Mouse (Mus musculus) testis, adult 2 months (tissue): ENCODE results near the gene Ncf4.

Experiments
- CTCF ChIP-seq: fragments of 200-500 bp; IDR thresholded peaks from 2 replicates; pipeline ENCODE4 v1.5.1; 2012; ENCODE audit warnings: low read depth, mild to moderate bottlenecking, inconsistent platforms, low read length, moderate library complexity; ENCODE audit not compliant: control insufficient read depth, insufficient read depth, insufficient replicate concordance
- POLR2A ChIP-seq: fragments of 200-500 bp; IDR thresholded peaks from 2 replicates; pipeline ENCODE4 v1.6.1; 2012; ENCODE audit warnings: low read depth, mild to moderate bottlenecking, inconsistent platforms, low read length, moderate library complexity; ENCODE audit not compliant: control insufficient read depth

- TF ChIP-seq CTCF (no peak), POLR2A (no peak)
Observed at GRCm38 (mm10) chr15:78278308-78278707, 33.7 kb downstream of the Ncf4 start.
